Mouse (Mus musculus) heart, postnatal 0 days (tissue): ENCODE results near the gene Pgrmc1. TPM values are rescaled to one million over a fixed set of nuclear protein-coding genes. Genes with fewer than 3 reads are reported as not detected.
A peak's percentile ranks its signal among the peaks of the same experiment; 100 is the strongest.

Experiments
- ATAC-seq: fragments of 200-750 bp; cut with Nextera tagmentation; 2 replicates; pipeline ENCODE4 v1.8.0; 2017; ENCODE audit warnings: low read depth, moderate number of reproducible peaks, moderate library complexity; ENCODE audit not compliant: insufficient read depth
- DNase-seq: peaks from one replicate; pipeline ENCODE4 v3.0.0-alpha.2; 2016; ENCODE audit warnings: low spot score
- H3K27ac ChIP-seq: fragments of 300-500 bp; sonication (generic); 2 replicates; pipeline ENCODE4 v1.5.1; 2014; ENCODE audit warnings: low read depth, mild to moderate bottlenecking
- H3K27me3 ChIP-seq: fragments of 300-500 bp; sonication (generic); 2 replicates; pipeline ENCODE4 v1.6.1; 2014; ENCODE audit warnings: low read length, mixed read lengths; ENCODE audit not compliant: control insufficient read depth, insufficient read depth
- H3K36me3 ChIP-seq: fragments of 300-500 bp; sonication (generic); replicated peaks from 2 replicates; pipeline ENCODE4 v1.6.1; 2014; ENCODE audit warnings: low read length, mixed read lengths; ENCODE audit not compliant: control insufficient read depth, insufficient read depth
- H3K4me1 ChIP-seq: fragments of 300-500 bp; sonication (generic); 2 replicates; pipeline ENCODE4 v1.6.1; 2014; ENCODE audit warnings: antibody characterized with exemption; ENCODE audit not compliant: control insufficient read depth, insufficient read depth
- H3K4me2 ChIP-seq: fragments of 300-500 bp; sonication (generic); 2 replicates; pipeline ENCODE4 v1.6.1; 2014; ENCODE audit warnings: low read depth, mild to moderate bottlenecking, low read length, moderate library complexity
- H3K4me3 ChIP-seq: fragments of 300-500 bp; sonication (generic); 2 replicates; pipeline ENCODE4 v1.5.1; 2014; ENCODE audit warnings: low read depth, low read length
- H3K9ac ChIP-seq: fragments of 300-500 bp; sonication (generic); replicated peaks from 2 replicates; pipeline ENCODE4 v1.6.1; 2014; ENCODE audit warnings: low read depth, low read length, mixed read lengths
- H3K9me3 ChIP-seq: fragments of 300-500 bp; sonication (generic); replicated peaks from 2 replicates; pipeline ENCODE4 v1.6.1; 2016; ENCODE audit warnings: low read length; ENCODE audit not compliant: control insufficient read depth
- CTCF ChIP-seq: IDR thresholded peaks from 2 replicates; pipeline ENCODE4 v1.5.1; 2016; ENCODE audit warnings: antibody characterized with exemption, control low read depth, low read depth
- EP300 ChIP-seq: IDR thresholded peaks from 2 replicates; pipeline ENCODE4 v1.6.1; 2016; ENCODE audit warnings: antibody characterized with exemption, low read depth
- WGBS: fragments of 180-500 bp; shearing (Covaris S2); extraction: QIAGEN DNeasy Blood & Tissue Kit; methylation state at CpG from one replicate; pipeline ENCODE4 v1.1.7; 2014; 5-methylcytosine and 5-hydroxymethylcytosine counted together
- polyA plus RNA-seq: library from polyadenylated mRNA; unstranded; fragments of >200 nt; fragmentation: Nextera tagmentation; extraction: Ambion mirVana; gene quantifications from 2 replicates; pipeline ENCODE4 v1.2.1, GENCODE M21; 2015
- total RNA-seq: library from RNA; depleted of rRNA; stranded (reverse); fragments of >200 nt; gene quantifications from 2 replicates; pipeline ENCODE4 v1.2.3, GENCODE M21; 2014; ENCODE audit warnings: low replicate concordance; rRNA removed

The Pgrmc1 gene
- total RNA-seq, result 50.5 and 82.2 TPM in 2 replicates
- polyA plus RNA-seq, result 70.5 and 72.6 TPM in 2 replicates

- WGBS, result 19% methylated on average over 35 of the region's 45 CpGs
- DNase-seq, result peak; percentile 76
- Histone ChIP-seq H3K27me3 (no peaks in the 10 kb centered on the region), H3K27ac (peak within 1 kb of the TSS; percentile 87), H3K9me3 (no peaks in the 10 kb centered on the region), H3K36me3 (no peaks in the 10 kb centered on the region; the same call in 1 of the 2 replicates), H3K4me1 (no peaks in the 10 kb centered on the region), H3K4me2 (peak within 1 kb of the TSS; percentile 68), H3K9ac (peak within 1 kb of the TSS; percentile 83), H3K4me3 (peak within 1 kb of the TSS; percentile 80)
- TF ChIP-seq CTCF (no peak), EP300 (0 out of 2 replicates have a peak, but pooled peaks have one; percentile 34)
- ATAC-seq, result peak; percentile 93
Observed at GRCm38 (mm10) chrX:36597707-36598389, at the start of gene Pgrmc1. Gene Pgrmc1, plus strand, starts transcription at chrX:36598206.

DNA sequence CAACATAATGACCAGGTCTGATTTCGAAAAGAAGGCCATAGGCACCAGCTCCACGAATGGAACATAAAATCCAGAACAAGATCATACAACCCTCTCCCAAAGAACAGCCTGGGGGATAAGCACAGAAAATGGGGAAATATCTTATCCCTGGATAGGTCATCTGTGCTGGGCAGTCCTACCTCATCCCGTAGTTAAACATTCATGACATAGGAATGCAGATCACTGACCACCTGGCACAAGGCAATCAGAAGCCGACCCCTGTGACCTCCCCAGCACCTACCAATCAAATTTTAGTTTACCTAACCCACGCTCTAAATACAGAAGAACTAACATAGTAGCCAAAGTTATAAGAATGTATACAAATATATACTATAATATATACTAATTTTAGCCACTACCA is 49.2 kb upstream of the Pgrmc1 start:
- no peak for TF ChIP-seq CTCF
- TF ChIP-seq EP300, result no peak
- DNase-seq (no peak), ATAC-seq (no peak)
- H3K4me3 ChIP-seq, result no peak overlapping the region
- no peaks in the 10 kb centered on the region for H3K9me3 ChIP-seq
- H3K4me1 ChIP-seq, result no peaks in the 10 kb centered on the region
- no peak overlapping the region for H3K4me2 ChIP-seq
- H3K9ac ChIP-seq, result no peak overlapping the region
- no peaks in the 10 kb centered on the region for H3K36me3 ChIP-seq
- no peak overlapping the region for H3K27ac ChIP-seq
- H3K27me3 ChIP-seq, result no peaks in the 10 kb centered on the region
- WGBS, result 63% methylated on average over 5 of the region's 5 CpGs

GRCm38 (mm10) chrX:36550906-36551305 is 47.1 kb upstream of the Pgrmc1 start:
- no peaks in the 10 kb centered on the region for H3K27me3 ChIP-seq
- H3K4me1 ChIP-seq, result no peaks in the 10 kb centered on the region
- TF ChIP-seq CTCF (no peak), EP300 (no peak)
- peak overlapping the region; percentile 59 for H3K27ac ChIP-seq
- no peaks in the 10 kb centered on the region for H3K9me3 ChIP-seq
- ATAC-seq (peak; percentile 58), DNase-seq (peak; percentile 34)
- H3K9ac ChIP-seq, result no peak overlapping the region
- no peak overlapping the region for H3K4me3 ChIP-seq
- H3K36me3 ChIP-seq, result no peaks in the 10 kb centered on the region
- 32% methylated on average over 5 of the region's 5 CpGs for WGBS
- no peak overlapping the region for H3K4me2 ChIP-seq

DNA sequence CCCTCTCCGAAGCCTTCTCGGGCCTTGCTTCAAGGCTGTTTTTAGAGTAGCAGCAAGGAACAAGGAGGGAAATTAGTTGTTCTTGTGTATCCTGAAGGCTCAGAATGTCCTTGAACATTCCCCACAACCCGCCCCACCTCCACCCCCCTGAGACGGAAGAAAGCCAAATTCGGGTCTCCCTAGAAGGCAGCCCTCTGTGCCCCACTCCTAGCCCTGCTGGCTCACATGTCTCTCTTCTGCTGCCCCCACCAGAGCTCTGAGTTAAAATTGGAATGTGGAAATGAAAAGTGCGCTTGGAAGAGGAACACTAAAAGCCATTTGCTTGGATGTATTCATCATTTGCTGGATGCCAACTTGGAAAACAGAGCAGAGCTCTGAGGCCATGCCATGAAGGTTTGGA is 46.7 kb upstream of the Pgrmc1 start:
- H3K4me2 ChIP-seq, result peak overlapping the region; percentile 40
- H3K27me3 ChIP-seq, result no peaks in the 10 kb centered on the region
- no peaks in the 10 kb centered on the region for H3K36me3 ChIP-seq
- 35% methylated on average over 6 of the region's 6 CpGs for WGBS
- ATAC-seq, result 0 out of 2 replicates have a peak, but pooled peaks have one; percentile 24
- H3K27ac ChIP-seq, result peak overlapping the region; percentile 59
- TF ChIP-seq CTCF (no peak), EP300 (no peak)
- peak; percentile 6 for DNase-seq
- H3K9me3 ChIP-seq, result no peaks in the 10 kb centered on the region
- no peak overlapping the region for H3K4me3 ChIP-seq
- H3K9ac ChIP-seq, result no peak overlapping the region
- no peaks in the 10 kb centered on the region for H3K4me1 ChIP-seq

- ATAC-seq (peak; percentile 92), DNase-seq (peak; percentile 49)
- H3K9ac ChIP-seq, result no peak overlapping the region
- H3K27ac ChIP-seq, result peak overlapping the region; percentile 59
- TF ChIP-seq EP300, result no peak
- TF ChIP-seq CTCF, result no peak
- H3K4me1 ChIP-seq, result no peaks in the 10 kb centered on the region
- WGBS, result 25% methylated on average over 5 of the region's 5 CpGs
- H3K36me3 ChIP-seq, result no peaks in the 10 kb centered on the region
- H3K4me3 ChIP-seq, result peak overlapping the region; percentile 7; the same call in 1 of the 2 replicates
- no peaks in the 10 kb centered on the region for H3K9me3 ChIP-seq
- H3K4me2 ChIP-seq, result peak overlapping the region; percentile 40
- H3K27me3 ChIP-seq, result no peaks in the 10 kb centered on the region
Observed at GRCm38 (mm10) chrX:36552055-36552587, 45.9 kb upstream of the Pgrmc1 start.
